Mouse (Mus musculus) hindbrain, embryonic 15.5 days (tissue): ENCODE data around the gene Alx1. TPM values are rescaled to one million over a fixed set of nuclear protein-coding genes. Genes with fewer than 3 reads are reported as not detected.

Experiments
- ATAC-seq: fragments of 200-750 bp; cut with Nextera tagmentation; 2 replicates; pipeline ENCODE4 v1.8.0; 2017; ENCODE audit warnings: low read depth, moderate number of reproducible peaks, moderate TSS enrichment; ENCODE audit not compliant: low FRiP score
- H3K27ac ChIP-seq: fragments of 300-500 bp; sonication (generic); replicated peaks from 2 replicates; pipeline ENCODE4 v1.5.1; 2015; ENCODE audit warnings: mild to moderate bottlenecking, inconsistent platforms
- H3K27me3 ChIP-seq: fragments of 300-500 bp; sonication (generic); 2 replicates; pipeline ENCODE4 v1.6.1; 2015; ENCODE audit warnings: control low read depth, inconsistent platforms
- H3K36me3 ChIP-seq: fragments of 300-500 bp; sonication (generic); 2 replicates; pipeline ENCODE4 v1.6.1; 2015; ENCODE audit warnings: control low read depth, inconsistent platforms
- H3K4me1 ChIP-seq: fragments of 300-500 bp; sonication (generic); replicated peaks from 2 replicates; pipeline ENCODE4 v1.6.1; 2015; ENCODE audit warnings: control low read depth, inconsistent platforms
- H3K4me2 ChIP-seq: fragments of 300-500 bp; sonication (generic); 2 replicates; pipeline ENCODE4 v1.6.1; 2015; ENCODE audit warnings: moderate library complexity, mild to moderate bottlenecking, inconsistent platforms
- H3K4me3 ChIP-seq: fragments of 300-500 bp; sonication (generic); 2 replicates; pipeline ENCODE4 v1.5.1; 2015; ENCODE audit warnings: mild to moderate bottlenecking, inconsistent platforms
- H3K9ac ChIP-seq: fragments of 300-500 bp; sonication (generic); 2 replicates; pipeline ENCODE4 v1.6.1; 2015; ENCODE audit warnings: inconsistent platforms
- H3K9me3 ChIP-seq: fragments of 300-500 bp; sonication (generic); 2 replicates; pipeline ENCODE4 v1.6.1; 2016; ENCODE audit warnings: control low read depth, inconsistent platforms
- WGBS: fragments of 180-500 bp; shearing (Covaris S2); methylation state at CpG from one replicate; pipeline ENCODE4 v1.1.7; 2015; 5-methylcytosine and 5-hydroxymethylcytosine counted together
- polyA plus RNA-seq: library from polyadenylated mRNA; unstranded; fragments of >200 nt; fragmentation: Nextera tagmentation; extraction: Ambion mirVana; gene quantifications from 2 replicates; pipeline ENCODE4 v1.2.1, GENCODE M21; 2015

Gene Alx1
- polyA plus RNA-seq = 0.12 and 0.22 TPM in 2 replicates

GRCm38 (mm10) chr10:103029730-103030490, at the start of gene Alx1:
Alx1 (minus strand) TSS chr10:103030215.
- WGBS = 1% methylated on average over 32 of the region's 32 CpGs
- Histone ChIP-seq H3K9me3 (no peaks in the 10 kb centered on the region), H3K27ac (no peak within 1 kb of the TSS), H3K36me3 (no peaks in the 10 kb centered on the region), H3K9ac (no peak within 1 kb of the TSS), H3K4me2 (0 out of 2 replicates have a peak within 1 kb of the TSS, but pooled peaks have one; percentile 46), H3K27me3 (peaks cover 66% of the 10 kb centered on the region), H3K4me1 (peaks cover 13% of the 10 kb centered on the region; the same call in 1 of the 2 replicates), H3K4me3 (no peak within 1 kb of the TSS)
- no peak for ATAC-seq

- Histone ChIP-seq H3K36me3 (no peaks in the 10 kb centered on the region), H3K9me3 (no peaks in the 10 kb centered on the region), H3K27ac (no peak overlapping the region), H3K27me3 (no peaks in the 10 kb centered on the region), H3K4me2 (no peak overlapping the region), H3K9ac (no peak overlapping the region), H3K4me1 (no peaks in the 10 kb centered on the region), H3K4me3 (no peak overlapping the region)
- WGBS = 92% methylated on average over 2 of the region's 2 CpGs
- ATAC-seq = no peak
Observed at GRCm38 (mm10) chr10:103049593-103049992, 19.6 kb upstream of the Alx1 start.

GRCm38 (mm10) chr10:103046623-103047022, 16.6 kb upstream of the Alx1 start:
- Histone ChIP-seq H3K9me3 (no peaks in the 10 kb centered on the region), H3K27me3 (no peaks in the 10 kb centered on the region), H3K4me1 (no peaks in the 10 kb centered on the region), H3K9ac (no peak overlapping the region), H3K4me2 (no peak overlapping the region), H3K27ac (no peak overlapping the region), H3K36me3 (no peaks in the 10 kb centered on the region), H3K4me3 (no peak overlapping the region)
- no peak for ATAC-seq
- 80% methylated on average over 3 of the region's 3 CpGs for WGBS

GRCm38 (mm10) chr10:103045019-103045418, 15.0 kb upstream of the Alx1 start:
- no peak for ATAC-seq
- Histone ChIP-seq H3K4me1 (no peaks in the 10 kb centered on the region), H3K4me3 (no peak overlapping the region), H3K27me3 (no peaks in the 10 kb centered on the region), H3K4me2 (no peak overlapping the region), H3K9ac (no peak overlapping the region), H3K27ac (no peak overlapping the region), H3K9me3 (no peaks in the 10 kb centered on the region), H3K36me3 (no peaks in the 10 kb centered on the region)
- 59% methylated on average over 2 of the region's 2 CpGs for WGBS

GRCm38 (mm10) chr10:103035002-103035640, 5.1 kb upstream of the Alx1 start:
- Histone ChIP-seq H3K27me3 (peaks cover 60% of the 10 kb centered on the region), H3K9me3 (no peaks in the 10 kb centered on the region), H3K4me1 (0 out of 2 replicates have a peak, but pooled peaks cover under 1% of the 10 kb centered on the region), H3K4me3 (no peak overlapping the region), H3K4me2 (no peak overlapping the region), H3K27ac (no peak overlapping the region), H3K9ac (no peak overlapping the region), H3K36me3 (no peaks in the 10 kb centered on the region)
- ATAC-seq = no peak
- 1% methylated on average over 14 of the region's 14 CpGs for WGBS

GRCm38 (mm10) chr10:103030931-103031330, 916 bp upstream of the Alx1 start:
- no peak for ATAC-seq
- Histone ChIP-seq H3K27me3 (peaks cover 70% of the 10 kb centered on the region), H3K36me3 (no peaks in the 10 kb centered on the region), H3K4me3 (no peak overlapping the region), H3K4me2 (no peak overlapping the region), H3K9me3 (no peaks in the 10 kb centered on the region), H3K4me1 (peaks cover 13% of the 10 kb centered on the region; the same call in 1 of the 2 replicates), H3K9ac (no peak overlapping the region), H3K27ac (no peak overlapping the region)
- WGBS = 2% methylated on average over 11 of the region's 11 CpGs

GRCm38 (mm10) chr10:103029132-103029729, 784 bp downstream of the Alx1 start:
- no peak overlapping the region for H3K4me3 ChIP-seq
- WGBS = 1% methylated on average over 23 of the region's 23 CpGs
- peaks cover 60% of the 10 kb centered on the region for H3K27me3 ChIP-seq
- H3K9me3 ChIP-seq = no peaks in the 10 kb centered on the region
- H3K4me1 ChIP-seq = peaks cover 13% of the 10 kb centered on the region; the same call in 1 of the 2 replicates
- no peak overlapping the region for H3K27ac ChIP-seq
- peak overlapping the region; percentile 46; the same call in 1 of the 2 replicates for H3K4me2 ChIP-seq
- ATAC-seq = no peak
- H3K36me3 ChIP-seq = no peaks in the 10 kb centered on the region
- H3K9ac ChIP-seq = no peak overlapping the region

DNA sequence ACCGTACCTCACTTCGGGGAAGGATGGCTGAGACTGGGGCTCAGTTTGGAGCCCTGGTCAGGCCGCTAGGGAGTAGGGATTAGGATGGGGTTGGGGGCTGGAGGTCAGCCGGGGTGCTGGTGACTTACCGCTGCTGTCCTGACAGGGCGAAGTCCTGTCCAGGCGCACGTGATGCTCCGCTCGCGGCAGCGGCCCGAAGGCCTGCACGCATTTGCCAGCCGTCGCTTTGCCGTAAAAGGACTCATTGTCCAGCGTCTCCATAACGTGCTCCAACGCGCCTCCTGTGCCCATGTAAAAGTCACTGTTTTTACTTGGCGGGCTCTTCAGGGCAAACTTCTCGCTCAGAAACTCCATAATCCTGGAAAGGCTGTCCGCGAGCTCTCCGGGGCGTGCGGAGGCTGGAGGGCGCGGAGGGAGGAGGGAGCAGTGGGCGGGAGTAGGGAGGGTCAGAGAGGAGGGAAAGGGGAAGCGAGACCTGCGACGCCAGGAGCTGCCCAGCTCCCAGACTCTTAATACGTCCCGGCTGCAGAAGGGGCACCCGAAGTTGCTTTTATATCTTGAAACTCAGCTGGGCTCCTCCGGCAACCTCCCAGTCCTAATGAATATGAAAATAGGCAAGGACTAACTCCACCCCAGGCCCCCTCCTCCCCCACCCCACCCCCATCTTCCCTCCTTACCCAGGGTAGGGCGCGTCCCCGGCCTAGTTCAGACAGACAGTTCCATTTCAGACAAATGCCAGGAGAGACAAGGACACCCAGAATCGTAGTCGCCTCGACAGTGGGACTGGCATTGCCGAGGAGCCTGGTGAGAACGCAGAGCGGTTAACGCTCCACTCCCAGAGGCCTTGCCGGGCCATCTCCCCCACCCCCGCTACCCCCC, 1.5 kb downstream of the Alx1 start:
- Histone ChIP-seq H3K27ac (no peak overlapping the region), H3K4me3 (peak overlapping the region; percentile 18), H3K9me3 (no peaks in the 10 kb centered on the region), H3K4me1 (peaks cover 13% of the 10 kb centered on the region; the same call in 1 of the 2 replicates), H3K36me3 (no peaks in the 10 kb centered on the region), H3K9ac (no peak overlapping the region), H3K27me3 (peaks cover 63% of the 10 kb centered on the region), H3K4me2 (peak overlapping the region; percentile 46)
- ATAC-seq = peak; percentile 55; the same call in 1 of the 2 replicates
- WGBS = under 1% methylated on average over 50 of the region's 50 CpGs

- H3K9ac ChIP-seq = no peak overlapping the region
- peak overlapping the region; percentile 18 for H3K4me3 ChIP-seq
- WGBS = 1% methylated on average over 15 of the region's 15 CpGs
- no peak for ATAC-seq
- H3K4me1 ChIP-seq = peaks cover 13% of the 10 kb centered on the region; the same call in 1 of the 2 replicates
- H3K36me3 ChIP-seq = no peaks in the 10 kb centered on the region
- H3K9me3 ChIP-seq = no peaks in the 10 kb centered on the region
- no peak overlapping the region for H3K27ac ChIP-seq
- H3K27me3 ChIP-seq = peaks cover 57% of the 10 kb centered on the region
- peak overlapping the region; percentile 46 for H3K4me2 ChIP-seq
Observed at GRCm38 (mm10) chr10:103027931-103028252, 2.1 kb downstream of the Alx1 start.

- H3K4me2 ChIP-seq = no peak overlapping the region
- 1% methylated on average over 20 of the region's 20 CpGs for WGBS
- no peak overlapping the region for H3K9ac ChIP-seq
- no peaks in the 10 kb centered on the region for H3K36me3 ChIP-seq
- peaks cover 13% of the 10 kb centered on the region; the same call in 1 of the 2 replicates for H3K4me1 ChIP-seq
- no peak overlapping the region for H3K27ac ChIP-seq
- H3K27me3 ChIP-seq = peaks cover 53% of the 10 kb centered on the region
- ATAC-seq = no peak
- no peaks in the 10 kb centered on the region for H3K9me3 ChIP-seq
- no peak overlapping the region for H3K4me3 ChIP-seq
Observed at GRCm38 (mm10) chr10:103027226-103027930, 2.6 kb downstream of the Alx1 start.

GRCm38 (mm10) chr10:103026636-103027225, 3.3 kb downstream of the Alx1 start:
- Histone ChIP-seq H3K27me3 (peaks cover 47% of the 10 kb centered on the region), H3K4me3 (no peak overlapping the region), H3K9ac (no peak overlapping the region), H3K36me3 (no peaks in the 10 kb centered on the region), H3K9me3 (no peaks in the 10 kb centered on the region), H3K4me2 (no peak overlapping the region), H3K4me1 (peaks cover 13% of the 10 kb centered on the region; the same call in 1 of the 2 replicates), H3K27ac (no peak overlapping the region)
- no peak for ATAC-seq
- 1% methylated on average over 17 of the region's 17 CpGs for WGBS
